Mouse (Mus musculus): ENCODE results near the gene Mrps10. TPM values are rescaled to one million over a fixed set of nuclear protein-coding genes. Genes with fewer than 3 reads are reported as not detected.
"Not testable (repeated sequence)": the region's sequence is repeated elsewhere in the genome, so short reads cannot be mapped to it uniquely, and the experiment has no call there.

Mrps10 gene
- polyA plus RNA-seq, 1 experiment from 2014 or later: 78.5 TPM

- no peaks in the 10 kb centered on the region; the same call in 1 of the 2 replicates for H3K27me3 ChIP-seq (replicated peaks)
- no peak within 1 kb of the TSS for H3K4me3 ChIP-seq
- no peak for ATAC-seq (ENCODE audit: low FRiP score, low read depth)
- H3K4me1 ChIP-seq: no peaks in the 10 kb centered on the region
- peaks cover 9% of the 10 kb centered on the region; the same call in 1 of the 2 replicates for H3K9me3 ChIP-seq
- peaks cover 9% of the 10 kb centered on the region for H3K36me3 ChIP-seq
- no peak within 1 kb of the TSS for H3K4me2 ChIP-seq (replicated peaks)
- 43% methylated on average over 10 of the region's 10 CpGs for WGBS
- H3K9ac ChIP-seq: no peak within 1 kb of the TSS
- no peak within 1 kb of the TSS for H3K27ac ChIP-seq
Observed at GRCm38 (mm10) chr17:47385145-47385544, 16.5 kb downstream of the Mrps10 start, which contains the start of gene Guca1b. Gene Guca1b (plus strand): TSS chr17:47385393.

DNA sequence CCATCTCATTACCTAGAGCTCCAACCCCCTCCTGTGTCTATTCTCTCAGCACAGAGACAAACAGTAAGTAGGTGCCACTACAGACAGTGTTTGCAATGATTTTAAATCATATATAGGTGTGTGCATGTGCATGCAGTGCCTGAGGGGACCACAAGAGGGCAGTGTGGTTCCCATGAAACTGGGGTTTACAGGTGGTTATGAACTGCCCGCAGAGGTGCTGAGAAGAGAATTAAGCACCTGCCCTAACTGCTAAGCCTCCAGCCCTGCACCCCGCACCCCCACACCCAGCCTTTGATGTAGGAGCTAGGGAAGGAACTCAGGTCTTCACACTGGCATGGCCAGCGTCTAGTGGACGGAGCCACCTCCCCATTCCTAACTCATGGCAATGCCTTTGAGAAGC is 18.0 kb downstream of the Mrps10 start:
- H3K4me1 ChIP-seq: no peaks in the 10 kb centered on the region
- H3K4me2 ChIP-seq (replicated peaks): no peak overlapping the region
- H3K9ac ChIP-seq: no peak overlapping the region
- no peak overlapping the region for H3K27ac ChIP-seq
- WGBS: 57% methylated on average over 4 of the region's 4 CpGs
- ATAC-seq (ENCODE audit: low FRiP score, low read depth): no peak
- peaks cover 9% of the 10 kb centered on the region; the same call in 1 of the 2 replicates for H3K9me3 ChIP-seq
- H3K4me3 ChIP-seq: no peak overlapping the region
- H3K36me3 ChIP-seq: peaks cover 4% of the 10 kb centered on the region
- H3K27me3 ChIP-seq (replicated peaks): no peaks in the 10 kb centered on the region; the same call in 1 of the 2 replicates

DNA sequence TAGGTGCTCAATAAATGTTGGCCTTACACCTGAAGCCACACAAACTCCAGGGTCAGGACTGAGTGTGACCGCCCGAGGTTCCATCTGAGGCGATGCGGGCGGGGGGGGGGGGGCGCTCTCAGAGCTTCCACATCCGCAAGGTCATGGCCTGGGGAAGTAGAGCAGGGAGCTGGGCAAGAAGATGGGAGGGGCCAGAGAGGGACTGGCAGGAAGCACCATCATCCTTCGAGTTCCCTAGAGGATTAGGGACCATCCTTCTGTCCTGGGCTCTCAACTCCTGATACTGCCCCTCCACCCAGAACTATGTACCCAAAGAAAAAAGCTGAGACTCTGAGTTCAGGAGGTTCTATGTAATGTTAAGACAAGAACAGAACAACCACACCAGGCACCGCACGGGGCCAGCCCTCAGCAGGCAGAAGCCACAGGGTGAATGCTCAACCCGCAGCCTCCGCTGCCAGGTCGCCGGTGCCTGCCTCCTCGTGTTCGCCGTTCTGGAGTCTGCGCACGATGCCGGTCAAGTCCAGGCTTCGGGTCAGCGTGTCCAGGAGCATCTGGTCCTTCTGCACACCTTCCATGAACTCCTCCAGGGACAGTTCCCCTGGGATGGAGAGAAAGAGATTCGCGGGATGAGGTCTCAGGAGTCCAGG is 25.7 kb downstream of the Mrps10 start:
- Histone ChIP-seq H3K27ac (no peak overlapping the region), H3K27me3 (replicated peaks) (peaks cover 16% of the 10 kb centered on the region), H3K9me3 (no peaks in the 10 kb centered on the region), H3K4me2 (replicated peaks) (peak overlapping the region; percentile 50), H3K36me3 (no peaks in the 10 kb centered on the region), H3K9ac (no peak overlapping the region; the same call in 1 of the 2 replicates), H3K4me3 (peak overlapping the region; percentile 14; the same call in 1 of the 2 replicates), H3K4me1 (peaks cover 9% of the 10 kb centered on the region; the same call in 1 of the 2 replicates)
- WGBS: 23% methylated on average over 24 of the region's 24 CpGs
- no peak for ATAC-seq (ENCODE audit: low FRiP score, low read depth)

DNA sequence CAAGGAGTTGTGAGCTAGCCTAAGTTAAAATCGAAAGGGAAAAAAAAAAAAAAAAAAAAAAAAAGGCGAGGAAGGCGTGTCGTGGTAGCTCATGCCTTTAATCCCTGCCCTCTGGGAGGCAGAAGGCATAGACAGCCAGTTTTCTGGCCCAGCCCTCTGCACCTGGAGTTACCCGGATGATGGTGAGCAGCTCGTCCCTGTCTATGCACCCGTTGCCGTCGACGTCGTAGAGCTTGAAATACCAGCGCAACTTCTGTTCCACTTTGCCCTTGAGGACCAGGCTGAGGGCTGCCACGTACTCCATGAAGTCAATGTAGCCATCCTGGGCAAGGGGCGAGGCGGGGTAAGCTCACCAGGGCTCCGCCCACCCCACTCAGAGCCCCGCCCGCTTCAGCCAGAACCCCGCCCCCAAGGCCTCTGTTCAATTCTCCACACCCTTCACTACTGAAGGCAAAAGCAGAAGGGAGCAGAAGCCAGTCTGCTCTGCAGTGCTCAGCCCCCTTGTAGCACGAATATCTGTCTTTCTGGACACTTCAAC is 26.8 kb downstream of the Mrps10 start:
- no peak overlapping the region for H3K9ac ChIP-seq
- peaks cover 16% of the 10 kb centered on the region for H3K27me3 ChIP-seq (replicated peaks)
- H3K4me1 ChIP-seq: peaks cover 9% of the 10 kb centered on the region; the same call in 1 of the 2 replicates

DNA sequence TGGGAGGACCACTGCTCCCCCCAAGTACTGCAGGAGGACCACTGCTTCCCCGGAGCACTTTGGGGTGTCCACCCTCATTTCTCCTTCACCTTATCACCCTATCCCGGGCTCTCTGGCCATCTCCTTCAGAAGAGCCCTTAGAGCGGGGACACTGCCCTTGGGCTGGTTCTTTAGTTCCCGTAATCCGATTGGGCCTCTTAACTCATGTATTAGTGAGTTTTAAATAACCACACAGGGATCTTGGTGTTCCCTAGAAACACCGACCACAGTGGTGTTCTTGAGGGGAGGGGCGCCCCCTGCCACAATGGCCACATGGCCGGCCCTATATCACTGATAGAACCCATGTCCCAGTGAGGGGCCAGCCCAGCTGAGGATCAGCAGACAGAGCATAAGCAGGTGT is 30.4 kb downstream of the Mrps10 start:
- H3K9ac ChIP-seq: no peak overlapping the region
- H3K4me1 ChIP-seq: peaks cover 9% of the 10 kb centered on the region; the same call in 1 of the 2 replicates
- WGBS: 88% methylated on average over 8 of the region's 8 CpGs
- no peak overlapping the region for H3K4me2 ChIP-seq (replicated peaks)
- H3K36me3 ChIP-seq: no peaks in the 10 kb centered on the region
- H3K27me3 ChIP-seq (replicated peaks): peaks cover 15% of the 10 kb centered on the region
- H3K9me3 ChIP-seq: no peaks in the 10 kb centered on the region
- no peak overlapping the region for H3K27ac ChIP-seq
- no peak overlapping the region for H3K4me3 ChIP-seq
- ATAC-seq (ENCODE audit: low FRiP score, low read depth): no peak

More for the DNA sequence above, 26.8 kb downstream of the Mrps10 start:
- 4% methylated on average over 19 of the region's 20 CpGs for WGBS
- peak; percentile 72 for ATAC-seq (ENCODE audit: low FRiP score, low read depth)
- Histone ChIP-seq H3K9me3 (no peaks in the 10 kb centered on the region), H3K36me3 (no peaks in the 10 kb centered on the region), H3K27ac (no peak overlapping the region), H3K4me3 (peak overlapping the region; percentile 20; the same call in 1 of the 2 replicates), H3K4me2 (replicated peaks) (peak overlapping the region; percentile 50)

- WGBS: 67% methylated on average over 10 of the region's 10 CpGs
- H3K4me2 ChIP-seq (replicated peaks): no peak within 1 kb of the TSS
- H3K36me3 ChIP-seq: no peaks in the 10 kb centered on the region
- no peaks in the 10 kb centered on the region for H3K9me3 ChIP-seq
- H3K4me3 ChIP-seq: no peak within 1 kb of the TSS
- H3K27me3 ChIP-seq (replicated peaks): peaks cover 4% of the 10 kb centered on the region; the same call in 1 of the 2 replicates
- H3K9ac ChIP-seq: no peak within 1 kb of the TSS
- no peak for ATAC-seq (ENCODE audit: low FRiP score, low read depth)
- no peak within 1 kb of the TSS for H3K27ac ChIP-seq
- no peaks in the 10 kb centered on the region for H3K4me1 ChIP-seq
Observed at GRCm38 (mm10) chr17:47400451-47400850, 31.8 kb downstream of the Mrps10 start, which contains the start of gene Guca1a. Gene Guca1a (minus strand): TSS chr17:47400584.

DNA sequence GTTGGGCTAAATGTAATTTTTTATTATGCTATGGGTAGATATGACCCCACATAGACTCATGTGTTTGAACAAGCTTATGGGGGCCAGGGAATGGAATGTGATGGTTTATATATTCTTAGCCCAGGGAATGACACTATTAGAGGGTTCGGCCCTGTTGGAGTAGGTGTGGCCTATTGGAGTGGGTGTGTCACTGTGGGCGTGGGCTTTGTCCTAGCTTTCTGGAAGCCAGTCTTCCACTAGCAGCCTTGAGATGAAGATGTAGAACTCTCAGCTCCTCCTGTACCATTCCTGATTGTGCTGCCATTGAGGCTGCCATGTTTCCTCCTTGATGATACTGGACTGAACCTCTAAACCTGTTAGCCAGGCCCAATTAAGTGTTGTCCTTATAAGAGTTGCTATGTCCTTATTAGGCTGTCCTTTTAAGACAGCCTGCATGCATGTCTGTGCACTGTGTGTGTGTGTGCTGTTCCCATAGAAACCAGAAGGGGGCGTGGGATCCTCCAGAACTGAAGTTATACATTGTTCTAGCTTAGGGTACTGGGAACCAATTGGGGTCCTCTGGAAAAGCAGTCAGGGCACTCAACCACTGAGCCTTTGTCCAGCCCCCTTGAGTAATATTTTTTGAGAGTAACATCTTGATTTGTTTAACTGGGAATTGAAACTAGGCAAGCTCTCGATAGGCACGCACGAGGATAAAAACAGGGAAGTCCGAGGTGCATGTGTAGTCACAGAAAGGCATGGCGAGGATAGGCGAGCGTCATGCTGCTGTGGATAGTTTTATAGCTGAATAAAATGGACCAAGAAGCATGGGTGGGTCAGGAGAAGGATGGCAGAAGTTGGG is 39.2 kb downstream of the Mrps10 start:
- ATAC-seq (ENCODE audit: low FRiP score, low read depth): no peak
- no peak overlapping the region for H3K9ac ChIP-seq
- H3K36me3 ChIP-seq: no peaks in the 10 kb centered on the region
- no peaks in the 10 kb centered on the region for H3K9me3 ChIP-seq
- H3K27ac ChIP-seq: no peak overlapping the region
- WGBS: 66% methylated on average over 10 of the region's 10 CpGs
- H3K4me1 ChIP-seq: peaks cover 6% of the 10 kb centered on the region; the same call in 1 of the 2 replicates
- peaks cover 28% of the 10 kb centered on the region for H3K27me3 ChIP-seq (replicated peaks)
- H3K4me3 ChIP-seq: no peak overlapping the region
- no peak overlapping the region for H3K4me2 ChIP-seq (replicated peaks)

DNA sequence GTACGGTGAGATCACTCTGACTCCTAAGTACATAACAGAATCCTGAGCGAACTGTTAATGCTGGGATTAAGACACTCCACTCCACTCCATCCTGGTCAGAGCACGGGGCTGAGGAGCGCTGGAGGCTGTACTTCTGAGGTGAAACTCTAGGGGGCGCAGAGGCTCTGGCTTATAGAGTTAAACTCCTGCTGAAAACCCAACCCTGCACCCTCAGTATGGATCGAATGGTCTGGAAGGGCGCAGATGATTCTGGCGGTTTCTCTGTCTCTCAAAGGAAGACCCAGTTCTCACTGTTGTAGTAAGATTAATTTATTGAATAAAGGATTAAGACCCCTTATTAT is 39.8 kb downstream of the Mrps10 start:
- Histone ChIP-seq H3K27ac (no peak overlapping the region), H3K4me2 (replicated peaks) (no peak overlapping the region), H3K9ac (no peak overlapping the region), H3K9me3 (no peaks in the 10 kb centered on the region), H3K36me3 (no peaks in the 10 kb centered on the region), H3K27me3 (replicated peaks) (peaks cover 34% of the 10 kb centered on the region), H3K4me1 (peaks cover 6% of the 10 kb centered on the region; the same call in 1 of the 2 replicates), H3K4me3 (no peak overlapping the region)
- WGBS: 24% methylated on average over 8 of the region's 8 CpGs
- no peak for ATAC-seq (ENCODE audit: low FRiP score, low read depth)

- not testable (repeated sequence) for ATAC-seq (ENCODE audit: low FRiP score, low read depth); H3K4me1 ChIP-seq; H3K9ac ChIP-seq; H3K27ac ChIP-seq; H3K36me3 ChIP-seq; H3K9me3 ChIP-seq
- 3% methylated on average over 74 of the region's 74 CpGs for WGBS
- H3K4me3 ChIP-seq: peak overlapping the region; percentile 30
- H3K4me2 ChIP-seq (replicated peaks): peak overlapping the region; percentile 60
- H3K27me3 ChIP-seq (replicated peaks): peaks cover 37% of the 10 kb centered on the region
Observed at GRCm38 (mm10) chr17:47409897-47410861, 41.5 kb downstream of the Mrps10 start.

DNA sequence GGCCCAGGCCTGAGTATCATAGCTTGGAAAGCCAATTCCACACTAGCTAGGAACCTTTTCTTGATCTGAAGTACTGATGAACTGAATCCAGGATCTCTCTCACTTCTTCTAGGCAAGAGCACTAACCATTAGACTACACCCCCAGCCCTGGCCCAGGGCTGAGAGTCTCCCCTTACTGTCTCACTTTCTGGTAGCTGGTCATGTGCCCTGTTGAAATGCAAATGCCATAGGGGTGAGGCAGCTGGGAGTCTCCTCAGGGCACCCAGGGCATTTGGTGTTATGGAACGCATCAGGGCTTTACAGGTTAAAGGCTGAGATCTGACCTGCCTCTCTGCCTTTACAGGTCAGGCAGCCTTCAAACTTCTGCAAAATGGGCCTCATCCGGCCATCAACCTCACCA is 51.5 kb downstream of the Mrps10 start:
- no peak overlapping the region for H3K27ac ChIP-seq
- no peaks in the 10 kb centered on the region for H3K27me3 ChIP-seq (replicated peaks)
- H3K4me2 ChIP-seq (replicated peaks): no peak overlapping the region
- no peak overlapping the region for H3K9ac ChIP-seq
- no peak overlapping the region for H3K4me3 ChIP-seq
- WGBS: 65% methylated on average over 2 of the region's 2 CpGs
- no peak for ATAC-seq (ENCODE audit: low FRiP score, low read depth)
- no peaks in the 10 kb centered on the region for H3K9me3 ChIP-seq
- no peaks in the 10 kb centered on the region for H3K36me3 ChIP-seq
- no peaks in the 10 kb centered on the region for H3K4me1 ChIP-seq

- ATAC-seq (ENCODE audit: low FRiP score, low read depth): no peak
- Histone ChIP-seq H3K4me1 (no peaks in the 10 kb centered on the region), H3K4me3 (no peak overlapping the region), H3K27me3 (replicated peaks) (no peaks in the 10 kb centered on the region), H3K4me2 (replicated peaks) (no peak overlapping the region), H3K36me3 (no peaks in the 10 kb centered on the region), H3K9me3 (no peaks in the 10 kb centered on the region), H3K9ac (no peak overlapping the region), H3K27ac (no peak overlapping the region)
- WGBS: 83% methylated on average over 3 of the region's 3 CpGs
Observed at GRCm38 (mm10) chr17:47421566-47421965, 52.9 kb downstream of the Mrps10 start.
